Mouse (Mus musculus) central nervous system, embryonic 18 days (tissue): ENCODE data around the gene H2al1d. TPM values are rescaled to one million over a fixed set of nuclear protein-coding genes. Genes with fewer than 3 reads are reported as not detected.

Source experiments
- polyA plus RNA-seq: library from polyadenylated mRNA; depleted of rRNA; stranded (reverse); fragments of >200 nt; gene quantifications from 2 replicates; pipeline ENCODE4 v1.2.3, GENCODE M21; 2012; rRNA removed

Gene H2al1d
- polyA plus RNA-seq, result not detected in 2 replicates

GRCm38 (mm10) chrX:11308524-11308923 lies at the start of gene H2al1d:
H2al1d (plus strand) TSS chrX:11308824.

GRCm38 (mm10) chrX:11298957-11299356 lies 9.7 kb upstream of the H2al1d start, which contains the start of gene H2al1a:
H2al1a (plus strand) TSS chrX:11299257.

GRCm38 (mm10) chrX:11302132-11302531 lies 6.5 kb upstream of the H2al1d start, which contains the start of gene H2al1b:
H2al1b (plus strand) TSS chrX:11302432.

GRCm38 (mm10) chrX:11305355-11305754 lies 3.3 kb upstream of the H2al1d start, which contains the start of gene H2al1c:
H2al1c (plus strand) TSS chrX:11305655.

GRCm38 (mm10) chrX:11311634-11312033 lies 3.0 kb downstream of the H2al1d start, which contains the start of gene H2al1e:
H2al1e (plus strand) TSS chrX:11311934.

GRCm38 (mm10) chrX:11314858-11315257 lies 6.2 kb downstream of the H2al1d start, which contains the start of gene H2al1f:
H2al1f (plus strand) TSS chrX:11315158.

GRCm38 (mm10) chrX:11317956-11318355 lies 9.3 kb downstream of the H2al1d start, which contains the start of gene H2al1g:
H2al1g (plus strand) TSS chrX:11318256.

GRCm38 (mm10) chrX:11321192-11321591 lies 12.6 kb downstream of the H2al1d start, which contains the start of gene H2al1h:
H2al1h (plus strand) TSS chrX:11321492.

GRCm38 (mm10) chrX:11324359-11324758 lies 15.7 kb downstream of the H2al1d start, which contains the start of gene H2al1i:
H2al1i (plus strand) TSS chrX:11324659.

GRCm38 (mm10) chrX:11327522-11327921 lies 18.9 kb downstream of the H2al1d start, which contains the start of gene H2al1j:
H2al1j (plus strand) TSS chrX:11327822.

Other genes with a start within 250 kb of the H2al1d start
- not detected in 2 replicates for gene H2al1a, start 9.6 kb upstream of the H2al1d start, polyA plus RNA-seq
- not detected in 2 replicates for gene H2al1b, start 6.4 kb upstream of the H2al1d start, polyA plus RNA-seq
- gene H2al1c, start 3.2 kb upstream of the H2al1d start, polyA plus RNA-seq, result not detected in 2 replicates
- not detected in 2 replicates for gene H2al1e, start 3.1 kb downstream of the H2al1d start, polyA plus RNA-seq
- not detected in 2 replicates for gene H2al1f, start 6.3 kb downstream of the H2al1d start, polyA plus RNA-seq
- not detected in 2 replicates for gene H2al1g, start 9.4 kb downstream of the H2al1d start, polyA plus RNA-seq
- gene H2al1h, start 12.7 kb downstream of the H2al1d start, polyA plus RNA-seq, result not detected in 2 replicates
- not detected in 2 replicates for gene H2al1i, start 15.8 kb downstream of the H2al1d start, polyA plus RNA-seq
- gene H2al1j, start 19.0 kb downstream of the H2al1d start, polyA plus RNA-seq, result not detected in 2 replicates